Mouse (Mus musculus) stomach, embryonic 15.5 days (tissue): ENCODE data around the gene L3mbtl2. TPM values are rescaled to one million over a fixed set of nuclear protein-coding genes. Genes with fewer than 3 reads are reported as not detected.
A peak's percentile ranks its signal among the peaks of the same experiment; 100 is the strongest.

Experiments
- ATAC-seq: fragments of 200-750 bp; cut with Nextera tagmentation; 2 replicates; pipeline ENCODE4 v1.8.0; 2017; ENCODE audit warnings: low read depth, moderate number of reproducible peaks, moderate TSS enrichment; ENCODE audit not compliant: insufficient read depth, low FRiP score
- H3K27ac ChIP-seq: fragments of 300-500 bp; sonication (generic); 2 replicates; pipeline ENCODE4 v1.5.1; 2015; ENCODE audit warnings: mild to moderate bottlenecking, inconsistent platforms
- H3K27me3 ChIP-seq: fragments of 300-500 bp; sonication (generic); replicated peaks from 2 replicates; pipeline ENCODE4 v1.6.1; 2015; ENCODE audit warnings: inconsistent platforms
- H3K36me3 ChIP-seq: fragments of 300-500 bp; sonication (generic); 2 replicates; pipeline ENCODE4 v1.6.1; 2015; ENCODE audit warnings: inconsistent platforms
- H3K4me1 ChIP-seq: fragments of 300-500 bp; sonication (generic); 2 replicates; pipeline ENCODE4 v1.6.1; 2015; ENCODE audit warnings: inconsistent platforms
- H3K4me2 ChIP-seq: fragments of 300-500 bp; sonication (generic); 2 replicates; pipeline ENCODE4 v1.6.1; 2015; ENCODE audit warnings: mild to moderate bottlenecking, inconsistent platforms
- H3K4me3 ChIP-seq: fragments of 300-500 bp; sonication (generic); replicated peaks from 2 replicates; pipeline ENCODE4 v1.5.1; 2015; ENCODE audit warnings: inconsistent platforms
- H3K9ac ChIP-seq: fragments of 300-500 bp; sonication (generic); 2 replicates; pipeline ENCODE4 v1.6.1; 2015; ENCODE audit warnings: inconsistent platforms
- H3K9me3 ChIP-seq: fragments of 300-500 bp; sonication (generic); 2 replicates; pipeline ENCODE4 v1.6.1; 2016; ENCODE audit warnings: inconsistent platforms
- WGBS: fragments of 180-500 bp; shearing (Covaris S2); methylation state at CpG from one replicate; pipeline ENCODE4 v1.1.7; 2015; 5-methylcytosine and 5-hydroxymethylcytosine counted together
- polyA plus RNA-seq: library from polyadenylated mRNA; unstranded; fragments of >200 nt; fragmentation: Nextera tagmentation; extraction: Ambion mirVana; gene quantifications from 2 replicates; pipeline ENCODE4 v1.2.1, GENCODE M21; 2015

L3mbtl2 gene
- polyA plus RNA-seq: 19.3 and 19.7 TPM in 2 replicates

- Histone ChIP-seq H3K4me3 (peak within 1 kb of the TSS; percentile 91), H3K4me2 (peak within 1 kb of the TSS; percentile 80), H3K9me3 (no peaks in the 10 kb centered on the region), H3K27me3 (no peaks in the 10 kb centered on the region), H3K9ac (peak within 1 kb of the TSS; percentile 55), H3K36me3 (peaks cover 9% of the 10 kb centered on the region), H3K4me1 (peaks cover 7% of the 10 kb centered on the region; the same call in 1 of the 2 replicates), H3K27ac (peak within 1 kb of the TSS; percentile 49; the same call in 1 of the 2 replicates)
- WGBS: under 1% methylated on average over 55 of the region's 55 CpGs
- peak; percentile 98 for ATAC-seq
Observed at GRCm38 (mm10) chr15:81663697-81664561, at the start of gene L3mbtl2. TSS of gene L3mbtl2 (plus strand) at chr15:81663889.

GRCm38 (mm10) chr15:81649516-81650455 is 13.9 kb upstream of the L3mbtl2 start:
- H3K9me3 ChIP-seq: no peaks in the 10 kb centered on the region
- no peak overlapping the region for H3K9ac ChIP-seq
- no peaks in the 10 kb centered on the region for H3K4me1 ChIP-seq
- peak; percentile 31; the same call in 1 of the 2 replicates for ATAC-seq
- H3K27ac ChIP-seq: no peak overlapping the region
- no peak overlapping the region for H3K4me3 ChIP-seq
- H3K36me3 ChIP-seq: peaks cover 51% of the 10 kb centered on the region
- WGBS: 91% methylated on average over 8 of the region's 8 CpGs
- no peaks in the 10 kb centered on the region for H3K27me3 ChIP-seq
- no peak overlapping the region for H3K4me2 ChIP-seq

- H3K9me3 ChIP-seq: no peaks in the 10 kb centered on the region
- no peak for ATAC-seq
- WGBS: 87% methylated on average over 7 of the region's 7 CpGs
- H3K27ac ChIP-seq: no peak overlapping the region
- H3K4me3 ChIP-seq: no peak overlapping the region
- H3K9ac ChIP-seq: no peak overlapping the region
- no peaks in the 10 kb centered on the region for H3K4me1 ChIP-seq
- H3K4me2 ChIP-seq: no peak overlapping the region
- no peaks in the 10 kb centered on the region for H3K27me3 ChIP-seq
- peaks cover 43% of the 10 kb centered on the region for H3K36me3 ChIP-seq
Observed at GRCm38 (mm10) chr15:81650636-81651035, 13.1 kb upstream of the L3mbtl2 start.

- Histone ChIP-seq H3K36me3 (no peaks in the 10 kb centered on the region), H3K4me3 (no peak overlapping the region), H3K4me2 (no peak overlapping the region), H3K9ac (no peak overlapping the region), H3K9me3 (no peaks in the 10 kb centered on the region), H3K27me3 (no peaks in the 10 kb centered on the region), H3K27ac (no peak overlapping the region), H3K4me1 (peaks cover 7% of the 10 kb centered on the region; the same call in 1 of the 2 replicates)
- ATAC-seq: no peak
- 88% methylated on average over 2 of the region's 2 CpGs for WGBS
Observed at GRCm38 (mm10) chr15:81661701-81662100, 2.0 kb upstream of the L3mbtl2 start.

- peak overlapping the region; percentile 91 for H3K4me3 ChIP-seq
- 55% methylated on average over 10 of the region's 10 CpGs for WGBS
- no peaks in the 10 kb centered on the region for H3K9me3 ChIP-seq
- H3K27me3 ChIP-seq: no peaks in the 10 kb centered on the region
- H3K27ac ChIP-seq: no peak overlapping the region
- peaks cover 7% of the 10 kb centered on the region; the same call in 1 of the 2 replicates for H3K4me1 ChIP-seq
- ATAC-seq: 0 out of 2 replicates have a peak, but pooled peaks have one; percentile 1
- H3K4me2 ChIP-seq: peak overlapping the region; percentile 80
- peaks cover 3% of the 10 kb centered on the region; the same call in 1 of the 2 replicates for H3K36me3 ChIP-seq
- no peak overlapping the region for H3K9ac ChIP-seq
Observed at GRCm38 (mm10) chr15:81663281-81663680, 408 bp upstream of the L3mbtl2 start.

GRCm38 (mm10) chr15:81666957-81667356 is 3.3 kb downstream of the L3mbtl2 start:
- no peak overlapping the region for H3K4me3 ChIP-seq
- H3K27me3 ChIP-seq: no peaks in the 10 kb centered on the region
- WGBS: 90% methylated on average over 10 of the region's 10 CpGs
- H3K9ac ChIP-seq: no peak overlapping the region
- H3K9me3 ChIP-seq: no peaks in the 10 kb centered on the region
- peaks cover 18% of the 10 kb centered on the region for H3K36me3 ChIP-seq
- no peak overlapping the region for H3K4me2 ChIP-seq
- no peak for ATAC-seq
- H3K27ac ChIP-seq: no peak overlapping the region
- H3K4me1 ChIP-seq: peaks cover 7% of the 10 kb centered on the region; the same call in 1 of the 2 replicates

GRCm38 (mm10) chr15:81670231-81670640 is 6.5 kb downstream of the L3mbtl2 start:
- Histone ChIP-seq H3K4me1 (no peaks in the 10 kb centered on the region), H3K36me3 (peaks cover 24% of the 10 kb centered on the region), H3K27me3 (no peaks in the 10 kb centered on the region), H3K4me2 (no peak overlapping the region), H3K27ac (no peak overlapping the region), H3K9me3 (no peaks in the 10 kb centered on the region), H3K9ac (no peak overlapping the region), H3K4me3 (no peak overlapping the region)
- no peak for ATAC-seq
- WGBS: 79% methylated on average over 4 of the region's 4 CpGs

- Histone ChIP-seq H3K4me2 (no peak overlapping the region), H3K4me3 (no peak overlapping the region), H3K27me3 (no peaks in the 10 kb centered on the region), H3K9ac (no peak overlapping the region), H3K4me1 (no peaks in the 10 kb centered on the region), H3K36me3 (peaks cover 6% of the 10 kb centered on the region; the same call in 1 of the 2 replicates), H3K9me3 (no peaks in the 10 kb centered on the region), H3K27ac (no peak overlapping the region)
- 66% methylated on average over 3 of the region's 3 CpGs for WGBS
- no peak for ATAC-seq
Observed at GRCm38 (mm10) chr15:81676637-81677036, 12.9 kb downstream of the L3mbtl2 start.

- ATAC-seq: no peak
- no peak overlapping the region for H3K27ac ChIP-seq
- WGBS: 90% methylated on average over 4 of the region's 4 CpGs
Observed at GRCm38 (mm10) chr15:81680301-81680805, 16.7 kb downstream of the L3mbtl2 start.

GRCm38 (mm10) chr15:81693366-81693966 is 29.8 kb downstream of the L3mbtl2 start:
- no peak overlapping the region for H3K9ac ChIP-seq
- H3K27ac ChIP-seq: no peak overlapping the region
- no peak for ATAC-seq
- peak overlapping the region; percentile 98 for H3K4me2 ChIP-seq
- peaks cover 20% of the 10 kb centered on the region for H3K4me1 ChIP-seq
- H3K4me3 ChIP-seq: peak overlapping the region; percentile 53
- H3K27me3 ChIP-seq: peaks cover 26% of the 10 kb centered on the region
- H3K9me3 ChIP-seq: no peaks in the 10 kb centered on the region
- no peaks in the 10 kb centered on the region for H3K36me3 ChIP-seq
- WGBS: 4% methylated on average over 41 of the region's 41 CpGs

More at GRCm38 (mm10) chr15:81680301-81680805, 16.7 kb downstream of the L3mbtl2 start:
- H3K4me2 ChIP-seq: no peak overlapping the region
- no peaks in the 10 kb centered on the region for H3K4me1 ChIP-seq
- H3K27me3 ChIP-seq: no peaks in the 10 kb centered on the region
- H3K9me3 ChIP-seq: no peaks in the 10 kb centered on the region
- peaks cover 15% of the 10 kb centered on the region for H3K36me3 ChIP-seq
- no peak overlapping the region for H3K4me3 ChIP-seq
- no peak overlapping the region for H3K9ac ChIP-seq
